Mouse (Mus musculus): ENCODE measurements around the gene Klhl10. TPM values are rescaled to one million over a fixed set of nuclear protein-coding genes. Genes with fewer than 3 reads are reported as not detected.

Klhl10 gene
- polyA plus RNA-seq, 1 experiment from 2014 or later = 0.40 TPM

- Histone ChIP-seq H3K27ac (ENCODE audit: low read length) (no peak overlapping the region), H3K9me3 (ENCODE audit: low read length) (no peaks in the 10 kb centered on the region), H3K4me3 (ENCODE audit: low read length) (no peak overlapping the region), H3K36me3 (ENCODE audit: insufficient read depth, low read length) (peaks cover 16% of the 10 kb centered on the region), H3K4me1 (ENCODE audit: insufficient read depth, low read length) (no peaks in the 10 kb centered on the region), H3K9ac (replicated peaks; ENCODE audit: low read length) (no peak overlapping the region), H3K27me3 (ENCODE audit: insufficient read depth, low read length) (no peaks in the 10 kb centered on the region), H3K4me2 (replicated peaks; ENCODE audit: low read depth, low read length) (no peak overlapping the region)
- WGBS = 65% methylated on average over 4 of the region's 4 CpGs
- ATAC-seq (ENCODE audit: low FRiP score, low TSS enrichment) = no peak
These were observed 15.5 kb downstream of the Klhl10 start for GRCm38 (mm10) chr11:100457247-100457646.

- Histone ChIP-seq H3K4me2 (replicated peaks; ENCODE audit: low read depth, low read length) (no peak overlapping the region), H3K27me3 (ENCODE audit: insufficient read depth, low read length) (no peaks in the 10 kb centered on the region), H3K4me3 (ENCODE audit: low read length) (no peak overlapping the region), H3K36me3 (ENCODE audit: insufficient read depth, low read length) (peaks cover 18% of the 10 kb centered on the region), H3K4me1 (ENCODE audit: insufficient read depth, low read length) (no peaks in the 10 kb centered on the region), H3K9me3 (ENCODE audit: low read length) (no peaks in the 10 kb centered on the region), H3K27ac (ENCODE audit: low read length) (no peak overlapping the region), H3K9ac (replicated peaks; ENCODE audit: low read length) (no peak overlapping the region)
- no peak for ATAC-seq (ENCODE audit: low FRiP score, low TSS enrichment)
- WGBS = 82% methylated on average over 5 of the region's 5 CpGs
These were observed 16.0 kb downstream of the Klhl10 start for GRCm38 (mm10) chr11:100457711-100458110.

- no peaks in the 10 kb centered on the region for H3K27me3 ChIP-seq (ENCODE audit: insufficient read depth, low read length)
- H3K9me3 ChIP-seq (ENCODE audit: low read length) = no peaks in the 10 kb centered on the region
- ATAC-seq (ENCODE audit: low FRiP score, low TSS enrichment) = no peak
- no peak overlapping the region for H3K9ac ChIP-seq (replicated peaks; ENCODE audit: low read length)
- no peak overlapping the region for H3K27ac ChIP-seq (ENCODE audit: low read length)
- WGBS = 96% methylated on average over 10 of the region's 10 CpGs
- H3K36me3 ChIP-seq (ENCODE audit: insufficient read depth, low read length) = peaks cover 22% of the 10 kb centered on the region
- H3K4me2 ChIP-seq (replicated peaks; ENCODE audit: low read depth, low read length) = no peak overlapping the region
- H3K4me3 ChIP-seq (ENCODE audit: low read length) = no peak overlapping the region
- no peaks in the 10 kb centered on the region for H3K4me1 ChIP-seq (ENCODE audit: insufficient read depth, low read length)
These were observed 21.0 kb downstream of the Klhl10 start for GRCm38 (mm10) chr11:100462699-100463098.

- Histone ChIP-seq H3K27ac (ENCODE audit: low read length) (no peak overlapping the region), H3K27me3 (ENCODE audit: insufficient read depth, low read length) (no peaks in the 10 kb centered on the region), H3K4me3 (ENCODE audit: low read length) (no peak overlapping the region), H3K36me3 (ENCODE audit: insufficient read depth, low read length) (peaks cover 14% of the 10 kb centered on the region), H3K4me1 (ENCODE audit: insufficient read depth, low read length) (peaks cover 3% of the 10 kb centered on the region), H3K9me3 (ENCODE audit: low read length) (no peaks in the 10 kb centered on the region), H3K4me2 (replicated peaks; ENCODE audit: low read depth, low read length) (no peak overlapping the region), H3K9ac (replicated peaks; ENCODE audit: low read length) (no peak overlapping the region)
- ATAC-seq (ENCODE audit: low FRiP score, low TSS enrichment) = no peak
- 91% methylated on average over 1 of the region's 1 CpGs for WGBS
These were observed 23.6 kb downstream of the Klhl10 start for GRCm38 (mm10) chr11:100465229-100465792.

- Histone ChIP-seq H3K4me3 (ENCODE audit: low read length) (no peak overlapping the region), H3K36me3 (ENCODE audit: insufficient read depth, low read length) (peaks cover 14% of the 10 kb centered on the region), H3K4me1 (ENCODE audit: insufficient read depth, low read length) (peaks cover 9% of the 10 kb centered on the region), H3K27me3 (ENCODE audit: insufficient read depth, low read length) (no peaks in the 10 kb centered on the region), H3K27ac (ENCODE audit: low read length) (no peak overlapping the region), H3K4me2 (replicated peaks; ENCODE audit: low read depth, low read length) (no peak overlapping the region), H3K9ac (replicated peaks; ENCODE audit: low read length) (no peak overlapping the region), H3K9me3 (ENCODE audit: low read length) (no peaks in the 10 kb centered on the region)
- WGBS = 87% methylated on average over 1 of the region's 1 CpGs
- ATAC-seq (ENCODE audit: low FRiP score, low TSS enrichment) = no peak
These were observed 24.1 kb downstream of the Klhl10 start for GRCm38 (mm10) chr11:100465833-100466232.

GRCm38 (mm10) chr11:100471352-100472196, 29.9 kb downstream of the Klhl10 start:
- H3K4me2 ChIP-seq (replicated peaks; ENCODE audit: low read depth, low read length) = peak overlapping the region; percentile 96
- H3K4me1 ChIP-seq (ENCODE audit: insufficient read depth, low read length) = peaks cover 17% of the 10 kb centered on the region
- no peaks in the 10 kb centered on the region for H3K27me3 ChIP-seq (ENCODE audit: insufficient read depth, low read length)
- H3K4me3 ChIP-seq (ENCODE audit: low read length) = peak overlapping the region; percentile 81
- ATAC-seq (ENCODE audit: low FRiP score, low TSS enrichment) = no peak; the same call in 1 of the 2 replicates
- H3K36me3 ChIP-seq (ENCODE audit: insufficient read depth, low read length) = peaks cover 3% of the 10 kb centered on the region; the same call in 1 of the 2 replicates
- no peak overlapping the region for H3K27ac ChIP-seq (ENCODE audit: low read length)
- H3K9me3 ChIP-seq (ENCODE audit: low read length) = no peaks in the 10 kb centered on the region
- 4% methylated on average over 30 of the region's 30 CpGs for WGBS
- peak overlapping the region; percentile 88 for H3K9ac ChIP-seq (replicated peaks; ENCODE audit: low read length)

GRCm38 (mm10) chr11:100472197-100472934, 30.6 kb downstream of the Klhl10 start, which contains the start of gene Klhl11:
Gene Klhl11 (minus strand): TSS chr11:100472741.
- Histone ChIP-seq H3K27ac (ENCODE audit: low read length) (peak within 1 kb of the TSS; percentile 49), H3K9me3 (ENCODE audit: low read length) (no peaks in the 10 kb centered on the region), H3K4me1 (ENCODE audit: insufficient read depth, low read length) (peaks cover 17% of the 10 kb centered on the region), H3K4me2 (replicated peaks; ENCODE audit: low read depth, low read length) (peak within 1 kb of the TSS; percentile 96), H3K36me3 (ENCODE audit: insufficient read depth, low read length) (peaks cover 9% of the 10 kb centered on the region; the same call in 1 of the 2 replicates), H3K27me3 (ENCODE audit: insufficient read depth, low read length) (no peaks in the 10 kb centered on the region), H3K4me3 (ENCODE audit: low read length) (peak within 1 kb of the TSS; percentile 81), H3K9ac (replicated peaks; ENCODE audit: low read length) (peak within 1 kb of the TSS; percentile 88)
- WGBS = under 1% methylated on average over 83 of the region's 83 CpGs
- ATAC-seq (ENCODE audit: low FRiP score, low TSS enrichment) = peak; percentile 93

GRCm38 (mm10) chr11:100472935-100473295, 31.2 kb downstream of the Klhl10 start:
- WGBS = 37% methylated on average over 5 of the region's 5 CpGs

GRCm38 (mm10) chr11:100476281-100476680, 34.6 kb downstream of the Klhl10 start:
- Histone ChIP-seq H3K27me3 (ENCODE audit: insufficient read depth, low read length) (no peaks in the 10 kb centered on the region), H3K27ac (ENCODE audit: low read length) (no peak overlapping the region), H3K4me1 (ENCODE audit: insufficient read depth, low read length) (peaks cover 4% of the 10 kb centered on the region), H3K9me3 (ENCODE audit: low read length) (no peaks in the 10 kb centered on the region), H3K4me2 (replicated peaks; ENCODE audit: low read depth, low read length) (no peak overlapping the region), H3K36me3 (ENCODE audit: insufficient read depth, low read length) (peaks cover 41% of the 10 kb centered on the region), H3K4me3 (ENCODE audit: low read length) (no peak overlapping the region), H3K9ac (replicated peaks; ENCODE audit: low read length) (no peak overlapping the region)
- no peak for ATAC-seq (ENCODE audit: low FRiP score, low TSS enrichment)
- WGBS = 92% methylated on average over 5 of the region's 5 CpGs

More at GRCm38 (mm10) chr11:100472935-100473295, 31.2 kb downstream of the Klhl10 start:
- peaks cover 17% of the 10 kb centered on the region for H3K4me1 ChIP-seq (ENCODE audit: insufficient read depth, low read length)
- no peak overlapping the region for H3K27ac ChIP-seq (ENCODE audit: low read length)
- H3K4me2 ChIP-seq (replicated peaks; ENCODE audit: low read depth, low read length) = peak overlapping the region; percentile 96; the same call in 1 of the 2 replicates
- peak overlapping the region; percentile 81 for H3K4me3 ChIP-seq (ENCODE audit: low read length)
- peaks cover 11% of the 10 kb centered on the region; the same call in 1 of the 2 replicates for H3K36me3 ChIP-seq (ENCODE audit: insufficient read depth, low read length)
- H3K9ac ChIP-seq (replicated peaks; ENCODE audit: low read length) = 0 out of 2 replicates have a peak overlapping the region, but pooled peaks have one; percentile 88
- H3K9me3 ChIP-seq (ENCODE audit: low read length) = no peaks in the 10 kb centered on the region
- no peaks in the 10 kb centered on the region for H3K27me3 ChIP-seq (ENCODE audit: insufficient read depth, low read length)
- peak; percentile 50 for ATAC-seq (ENCODE audit: low FRiP score, low TSS enrichment)

All from kidney, embryonic 16.5 days (tissue).